Mouse (Mus musculus) testis, adult 2 months (tissue): ENCODE measurements around the gene Mlx.

Experiments used
- CTCF ChIP-seq: fragments of 200-500 bp; IDR thresholded peaks from 2 replicates; pipeline ENCODE4 v1.5.1; 2012; ENCODE audit warnings: low read depth, mild to moderate bottlenecking, inconsistent platforms, low read length, moderate library complexity; ENCODE audit not compliant: control insufficient read depth, insufficient read depth, insufficient replicate concordance
- POLR2A ChIP-seq: fragments of 200-500 bp; IDR thresholded peaks from 2 replicates; pipeline ENCODE4 v1.6.1; 2012; ENCODE audit warnings: low read depth, mild to moderate bottlenecking, inconsistent platforms, low read length, moderate library complexity; ENCODE audit not compliant: control insufficient read depth

DNA sequence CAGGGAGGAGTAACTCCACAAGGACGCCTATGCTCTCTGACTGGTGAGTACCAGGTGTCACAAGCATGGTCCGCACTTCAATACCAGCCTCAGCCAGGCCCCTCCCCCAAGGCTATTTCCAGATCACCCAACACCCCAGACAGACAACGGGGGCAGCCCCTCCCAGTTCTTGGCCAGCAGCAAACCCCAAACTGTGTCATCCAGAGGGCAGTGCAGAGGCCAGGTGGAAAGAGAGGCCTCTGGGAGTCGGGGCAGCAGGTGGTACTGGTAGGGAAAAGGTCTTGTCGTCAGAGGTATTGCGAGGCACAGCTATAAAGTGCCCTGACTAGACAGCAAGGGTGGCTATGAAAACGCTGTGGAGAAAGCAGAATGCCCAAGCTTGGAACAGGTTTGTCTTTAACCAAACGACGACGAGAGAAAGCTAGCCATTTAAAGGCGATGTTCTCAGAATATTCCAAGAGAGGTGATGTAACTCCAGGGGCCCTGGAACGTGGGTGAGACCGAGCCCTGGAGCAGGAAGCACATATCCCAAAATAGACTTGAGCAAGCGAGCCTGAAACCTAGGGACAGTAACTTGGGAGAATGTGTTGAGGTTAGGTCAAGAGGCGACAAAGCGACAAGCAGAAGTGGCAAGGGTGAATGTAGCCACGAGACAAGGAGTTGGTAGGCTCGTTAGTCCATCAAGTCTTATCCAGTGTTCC lies 43.1 kb downstream of the Mlx start:
- no peak for TF ChIP-seq CTCF
- no peak for TF ChIP-seq POLR2A
